Comparison of ENCODE assay signal across 11 mouse cellular contexts in the genomic region with DNA sequence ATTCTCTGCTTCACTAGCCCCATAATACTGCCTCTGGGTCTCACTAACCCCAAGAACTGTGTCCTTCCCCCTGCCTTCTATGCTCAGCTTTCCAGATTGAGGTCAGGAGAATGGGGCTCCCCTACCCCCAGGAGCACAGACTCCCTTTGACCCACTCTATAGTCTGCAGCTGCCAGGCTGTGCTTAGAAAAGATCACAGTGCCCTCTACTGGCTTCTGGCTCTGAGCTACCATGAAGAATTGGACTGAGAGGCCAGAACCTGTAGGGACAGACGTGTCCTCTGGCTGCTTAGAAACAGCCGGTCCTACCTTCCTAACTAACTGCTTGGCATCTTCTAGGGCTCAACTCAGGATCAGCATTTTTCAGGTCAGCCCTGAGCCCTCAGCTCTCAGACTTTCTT. TPM values are rescaled to one million over a fixed set of nuclear protein-coding genes. Genes with fewer than 3 reads are reported as not detected.
A peak's percentile ranks its signal among the peaks of the same experiment; 100 is the strongest.
DNase-seq lines count a peak whose midpoint lies in the region; ATAC-seq and TF ChIP-seq lines count a peak whose summit lies in the region.
"Had no signal": no experiment of that assay in that cellular context is flagged by ENCODE, and none has a peak within 500 bp of the region (broad histone marks: within the 10 kb centered on the region; RNA-seq: fewer than 3 reads in every experiment).

No protein-coding gene starts in this region.

- H3K4me3 ChIP-seq in kidney, adult 2 months (ENCODE audit: insufficient read depth, low read depth, low read length): no peak overlapping the region
- H3K4me3 ChIP-seq in kidney, embryonic 15.5 days (replicated peaks): no peak overlapping the region
- no peak overlapping the region for H3K4me3 ChIP-seq in CH12.LX (replicated peaks in 1 of 3; ENCODE audit: low read depth in 2 of 3, low read length in 2 of 3, poor library complexity in 1 of 3)
- H3K4me3 ChIP-seq: embryonic facial prominence, embryonic 13.5 days; heart, embryonic 13.5 days; myocyte; stomach, embryonic 15.5 days had no signal

- H3K4me2 ChIP-seq in kidney, embryonic 15.5 days: no peak overlapping the region
- H3K4me2 ChIP-seq in CH12.LX (ENCODE audit: insufficient read depth, low read depth, poor library complexity, severe bottlenecking): no peak overlapping the region
- H3K4me2 ChIP-seq: embryonic facial prominence, embryonic 13.5 days; heart, embryonic 13.5 days; stomach, embryonic 15.5 days had no signal

- in situ Hi-C loops in CH12.LX (cut with MboI; ENCODE audit: low pct_ligation_motif_present, low pct_unique_long_range_greater_than_20kb, low sequenced_read_pairs): loop anchor here (5.0 kb wide), 1 partner anchor 164 kb away; no protein-coding TSS in a partner anchor
- in situ Hi-C loops in Patski (cut with MboI; ENCODE audit: low pct_unique_long_range_greater_than_20kb): loop anchor here (5.0 kb wide), 2 partner anchors 44 to 164 kb away; no protein-coding TSS in a partner anchor

- dilution Hi-C loops in CH12.LX (cut with MboI; ENCODE audit: extremely low pct_ligation_motif_present, extremely low pct_unique_long_range_greater_than_20kb, low sequenced_read_pairs): no loop called here

- no peak; the same call in 1 of the 2 replicates for ATAC-seq in kidney, embryonic 15.5 days (replicated peaks; ENCODE audit: low FRiP score)
- ATAC-seq in Patski: no peak
- ATAC-seq in megakaryocyte progenitor cell, adult 5-6 weeks (replicated peaks; ENCODE audit: poor library complexity): no peak

- POLR2A ChIA-PET in Patski (lab: Charles Lee): interaction anchor here (1.3 kb wide), 1 partner anchor 164 kb away, joined by 3 read pairs; no protein-coding TSS in a partner anchor

- no peaks in the 10 kb centered on the region for H3K4me1 ChIP-seq in kidney, adult 2 months (ENCODE audit: control insufficient read depth, insufficient read depth, low read length)
- no peaks in the 10 kb centered on the region for H3K4me1 ChIP-seq in kidney, embryonic 15.5 days
- no peaks in the 10 kb centered on the region for H3K4me1 ChIP-seq in CH12.LX (ENCODE audit: control insufficient read depth in 1 of 2, insufficient read depth in 2 of 2)
- H3K4me1 ChIP-seq: embryonic facial prominence, embryonic 13.5 days; heart, embryonic 13.5 days; stomach, embryonic 15.5 days had no signal

- peak; percentile 58 for TF ChIP-seq CTCF in kidney, adult 2 months (conservative IDR thresholded peaks at IDR 0.05; ENCODE audit: insufficient read depth, insufficient read length, low read depth, low read length)
- TF ChIP-seq CTCF in CH12.LX (conservative IDR thresholded peaks at IDR 0.05 in 1 of 2, IDR thresholded peaks at IDR 0.05 in 1 of 2; ENCODE audit: low read depth in 2 of 2, low read length in 2 of 2) (peak in 1 of 2 experiments; percentile 73; a peak in 2 of 4 replicates), Patski (IDR thresholded peaks at IDR 0.05) (peak; percentile 24)

- CTCF ChIA-PET in Patski (lab: Charles Lee): interaction anchor here (0.6 to 3.2 kb wide), 8 partner anchors 15 to 182 kb away, joined by 3 to 34 read pairs (median 3); no protein-coding TSS in a partner anchor

- peak; percentile 67 for TF ChIP-seq RAD21 in CH12.LX (IDR thresholded peaks at IDR 0.05; ENCODE audit: low read depth, low read length)

- H3K9me3 ChIP-seq in kidney, embryonic 15.5 days (replicated peaks): no peaks in the 10 kb centered on the region
- peaks cover 18% of the 10 kb centered on the region for H3K9me3 ChIP-seq in CH12.LX (replicated peaks; ENCODE audit: low read length)
- H3K9me3 ChIP-seq: embryonic facial prominence, embryonic 13.5 days; heart, embryonic 13.5 days; stomach, embryonic 15.5 days had no signal

- H3K79me2 ChIP-seq in CH12.LX (replicated peaks; ENCODE audit: control insufficient read depth, extremely low read depth, insufficient read depth, poor library complexity, severe bottlenecking): no peaks in the 10 kb centered on the region

- H3K36me3 ChIP-seq in kidney, adult 2 months (ENCODE audit: control insufficient read depth, insufficient read depth, low read length): no peaks in the 10 kb centered on the region
- H3K36me3 ChIP-seq in kidney, embryonic 15.5 days: no peaks in the 10 kb centered on the region
- no peaks in the 10 kb centered on the region for H3K36me3 ChIP-seq in CH12.LX (replicated peaks in 1 of 2; ENCODE audit: control insufficient read depth in 1 of 2, insufficient read depth in 1 of 2, low read length in 1 of 2)
- H3K36me3 ChIP-seq: embryonic facial prominence, embryonic 13.5 days; heart, embryonic 13.5 days; stomach, embryonic 15.5 days had no signal

- peak; percentile 49 for DNase-seq in kidney, adult 2 months
- DNase-seq in CH12.LX (ENCODE audit: extremely low read depth) (peak; percentile 26), Patski (ENCODE audit: low read depth, low spot score) (no peak)
- peak; percentile 59 to 71 for DNase-seq in kidney, postnatal 36 days
- DNase-seq in spleen, adult 12 weeks (ENCODE audit: low spot score): no peak

- TF ChIP-seq POLR2A in kidney, adult 2 months (IDR thresholded peaks at IDR 0.05; ENCODE audit: low read depth, low read length): no peak
- TF ChIP-seq POLR2A in CH12.LX (IDR thresholded peaks at IDR 0.05; ENCODE audit: low read depth, low read length): no peak

- H3K27me3 ChIP-seq in kidney, adult 2 months (replicated peaks; ENCODE audit: control insufficient read depth, insufficient read depth, low read length): no peaks in the 10 kb centered on the region
- H3K27me3 ChIP-seq in kidney, embryonic 15.5 days: peaks cover 4% of the 10 kb centered on the region; the same call in 1 of the 2 replicates
- H3K27me3 ChIP-seq in CH12.LX (replicated peaks): peaks cover 21% of the 10 kb centered on the region
- H3K27me3 ChIP-seq in Patski: no peaks in the 10 kb centered on the region
- H3K27me3 ChIP-seq: embryonic facial prominence, embryonic 13.5 days; stomach, embryonic 15.5 days had no signal

- WGBS in kidney, adult 2 months: 25% methylated on average over 2 of the region's 2 CpGs
- 27% methylated on average over 2 of the region's 2 CpGs for WGBS in kidney, embryonic 15.5 days

- no peak overlapping the region for H3K9ac ChIP-seq in kidney, embryonic 15.5 days
- H3K9ac ChIP-seq in CH12.LX (ENCODE audit: insufficient read depth, low read depth): no peak overlapping the region
- H3K9ac ChIP-seq: embryonic facial prominence, embryonic 13.5 days; heart, embryonic 13.5 days; stomach, embryonic 15.5 days had no signal

- no peak for TF ChIP-seq EP300 in CH12.LX (IDR thresholded peaks at IDR 0.05; ENCODE audit: low read length)

- no peak overlapping the region for H3K27ac ChIP-seq in kidney, adult 2 months (ENCODE audit: insufficient read depth, low read depth, low read length)
- H3K27ac ChIP-seq in kidney, embryonic 15.5 days: no peak overlapping the region
- no peak overlapping the region for H3K27ac ChIP-seq in CH12.LX (ENCODE audit: insufficient read depth, low read depth)
- H3K27ac ChIP-seq: embryonic facial prominence, embryonic 13.5 days; heart, embryonic 13.5 days; stomach, embryonic 15.5 days had no signal

TF ChIP-seq in CH12.LX, 34 proteins besides CTCF, POLR2A, EP300 and RAD21:
- no peak for TF ChIP-seq MXI1 (IDR thresholded peaks at IDR 0.05; ENCODE audit: low read depth, low read length)
- no peak for TF ChIP-seq KAT2A (IDR thresholded peaks at IDR 0.05; ENCODE audit: insufficient replicate concordance, low read length)
- peak; percentile 60 for TF ChIP-seq SMC3 (IDR thresholded peaks at IDR 0.05; ENCODE audit: low read depth, low read length)
TF ChIP-seq in CH12.LX: peak in this region for 1.

RNA-seq across cellular contexts. Expression of gene Fam181a, which starts 4.6 kb away (rescaled TPM):
- polyA plus RNA-seq in kidney, adult 2 months (2012; rRNA removed): 0.05 and 0.08 TPM in 2 replicates
- not detected in 2 replicates for polyA plus RNA-seq in kidney, embryonic 15.5 days (2015; fragmentation: Nextera tagmentation; extraction: Ambion mirVana)
- total RNA-seq in CH12.LX (2012; rRNA removed) (not detected in 2 replicates), CH12.LX (2014; rRNA removed) (not detected in 2 replicates)
- polyA plus RNA-seq in CH12.LX (2012; ENCODE audit: insufficient read length, low read depth) (not detected in 2 replicates), Patski (2021) (not detected)
- not detected in 2 replicates for total RNA-seq in megakaryocyte progenitor cell, adult 5-6 weeks (2015)
- not detected in 2 replicates for total RNA-seq in megakaryocyte progenitor cell, adult 5-6 weeks (2017)
- polyA plus RNA-seq: heart, embryonic 13.5 days; myocyte; stomach, embryonic 15.5 days had no signal

RNA-seq across cellular contexts. Expression of gene Asb2, which starts 49.6 kb away (rescaled TPM):
- polyA plus RNA-seq in kidney, adult 2 months (2012; rRNA removed): 6.7 and 10.7 TPM in 2 replicates
- polyA plus RNA-seq in kidney, embryonic 15.5 days (2015; fragmentation: Nextera tagmentation; extraction: Ambion mirVana): 3.2 and 5.2 TPM in 2 replicates
- total RNA-seq in CH12.LX (2012; rRNA removed) (4.1 and 5.5 TPM in 2 replicates), CH12.LX (2014; rRNA removed) (5.3 and 6.2 TPM in 2 replicates)
- polyA plus RNA-seq in CH12.LX (2012; ENCODE audit: insufficient read length, low read depth) (2.7 and 3.0 TPM in 2 replicates), Patski (2021) (0.04 TPM)
- total RNA-seq in megakaryocyte progenitor cell, adult 5-6 weeks (2015): 0.10 TPM in 1 of 2 replicates, not detected in the other
- not detected in 2 replicates for total RNA-seq in megakaryocyte progenitor cell, adult 5-6 weeks (2017)

Comparison
In these comparisons a context has a peak if more than half of its experiments do, and no peak if none do; other contexts are left out.
1. DNase-seq: peak in kidney, adult 2 months (single experiment), CH12.LX (single experiment) and kidney, postnatal 36 days (2 of 2); none in Patski (single experiment) and spleen, adult 12 weeks (single experiment).